Mouse (Mus musculus) R1 (cell line): ENCODE measurements around the gene Ago3.
A peak's percentile ranks its signal among the peaks of the same experiment; 100 is the strongest.

Source experiments
- DNase-seq: peaks from one replicate; pipeline ENCODE4 v3.0.0-alpha.2; 2018; ENCODE audit warnings: low read depth, low spot score

Gene Ago3

GRCm38 (mm10) chr4:126423866-126424265 lies 5.5 kb downstream of the Ago3 start:
- no peak for DNase-seq

- DNase-seq = no peak
Measured at GRCm38 (mm10) chr4:126415707-126416106, 13.6 kb downstream of the Ago3 start.

GRCm38 (mm10) chr4:126412526-126412925 lies 16.8 kb downstream of the Ago3 start:
- DNase-seq = no peak

- peak; percentile 36 for DNase-seq
Measured at GRCm38 (mm10) chr4:126371497-126371896, 57.9 kb downstream of the Ago3 start.

- DNase-seq = no peak
Measured at GRCm38 (mm10) chr4:126360069-126360468, 69.3 kb downstream of the Ago3 start.

- DNase-seq = peak; percentile 62
Measured at GRCm38 (mm10) chr4:126343451-126343850, 85.9 kb downstream of the Ago3 start.

- peak; percentile 91 for DNase-seq
Measured at GRCm38 (mm10) chr4:126339461-126339860, 89.9 kb downstream of the Ago3 start.

- peak; percentile 80 for DNase-seq
Measured at GRCm38 (mm10) chr4:126332358-126332757, 97.0 kb downstream of the Ago3 start.

- no peak for DNase-seq
Measured at GRCm38 (mm10) chr4:126331751-126332150, 97.6 kb downstream of the Ago3 start.

- DNase-seq = no peak
Measured at GRCm38 (mm10) chr4:126330295-126330694, 99.1 kb downstream of the Ago3 start.

- DNase-seq = peak; percentile 74
Measured at GRCm38 (mm10) chr4:126326036-126326435, 103.3 kb downstream of the Ago3 start.

- peak; percentile 38 for DNase-seq
Measured at GRCm38 (mm10) chr4:126325281-126325861, 104.0 kb downstream of the Ago3 start, which contains the start of gene Tekt2. TSS of gene Tekt2 (minus strand) at chr4:126325688.

GRCm38 (mm10) chr4:126324861-126325260 lies 104.5 kb downstream of the Ago3 start:
- DNase-seq = no peak

- DNase-seq = no peak
Measured at GRCm38 (mm10) chr4:126322646-126323045, 106.7 kb downstream of the Ago3 start.

- DNase-seq = no peak
Measured at GRCm38 (mm10) chr4:126321854-126322511, 107.4 kb downstream of the Ago3 start.

GRCm38 (mm10) chr4:126321111-126321853 lies 108.1 kb downstream of the Ago3 start, which contains the start of gene Adprhl2:
TSS of gene Adprhl2 (minus strand) at chr4:126321703.
- peak; percentile 98 for DNase-seq

GRCm38 (mm10) chr4:126319806-126320205 lies 109.5 kb downstream of the Ago3 start:
- DNase-seq = no peak

- DNase-seq = no peak
Measured at GRCm38 (mm10) chr4:126316443-126317040, 112.8 kb downstream of the Ago3 start.

GRCm38 (mm10) chr4:126315931-126316330 lies 113.4 kb downstream of the Ago3 start:
- no peak for DNase-seq

GRCm38 (mm10) chr4:126314393-126314792 lies 115.0 kb downstream of the Ago3 start:
- DNase-seq = no peak

- no peak for DNase-seq
Measured at GRCm38 (mm10) chr4:126313202-126313601, 116.2 kb downstream of the Ago3 start.

GRCm38 (mm10) chr4:126311566-126312200 lies 117.7 kb downstream of the Ago3 start:
- no peak for DNase-seq
